Mouse (Mus musculus): Measurements from ENCODE around the gene Pappa2.

Gene Pappa2

DNA sequence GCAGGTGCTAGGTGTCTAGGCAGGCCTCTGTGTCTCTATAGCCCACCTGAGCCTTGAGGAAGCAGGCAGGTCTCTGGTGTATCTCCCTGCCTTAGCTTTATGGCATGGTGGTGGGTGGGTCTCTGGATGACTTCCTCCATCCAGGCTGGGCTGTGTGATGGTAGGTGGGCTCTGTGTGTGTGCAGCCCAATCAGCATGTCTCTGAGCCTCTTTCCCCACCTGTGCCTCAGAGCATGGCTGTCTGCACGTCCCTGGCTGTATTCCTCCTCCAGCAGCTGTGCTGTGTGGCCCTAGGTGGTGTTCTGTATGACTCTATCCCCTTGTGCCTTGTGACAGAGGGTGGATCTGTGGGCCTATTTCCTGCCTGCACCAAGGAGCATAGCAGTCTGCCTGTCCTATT, at the start of gene Pappa2:
Gene Pappa2, minus strand, starts transcription at position 101 of the 400 bp plus-strand sequence.
- DNase-seq (ENCODE audit: low spot score in 2 of 2) = no peak

DNA sequence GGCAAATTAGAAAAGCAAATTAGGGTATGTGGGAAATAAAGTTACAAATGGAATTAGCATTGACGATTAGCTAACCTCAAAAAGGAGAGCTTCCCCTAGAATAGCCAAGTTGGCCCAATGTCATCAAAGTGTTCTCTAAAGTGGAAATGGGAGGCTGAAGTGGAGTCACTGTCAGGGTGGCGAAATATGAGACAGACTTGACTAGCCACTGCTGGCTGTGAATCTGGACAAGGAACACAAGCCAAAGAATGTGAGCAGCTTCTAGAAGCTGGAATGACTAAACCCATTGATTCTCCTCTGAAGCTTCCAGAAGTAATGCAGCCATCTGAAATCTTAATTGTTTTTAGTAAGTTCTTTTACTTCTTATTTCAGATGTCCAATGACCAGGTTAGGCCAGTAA, 48.8 kb upstream of the Pappa2 start:
- no peak for DNase-seq (ENCODE audit: low spot score in 2 of 2)

DNA sequence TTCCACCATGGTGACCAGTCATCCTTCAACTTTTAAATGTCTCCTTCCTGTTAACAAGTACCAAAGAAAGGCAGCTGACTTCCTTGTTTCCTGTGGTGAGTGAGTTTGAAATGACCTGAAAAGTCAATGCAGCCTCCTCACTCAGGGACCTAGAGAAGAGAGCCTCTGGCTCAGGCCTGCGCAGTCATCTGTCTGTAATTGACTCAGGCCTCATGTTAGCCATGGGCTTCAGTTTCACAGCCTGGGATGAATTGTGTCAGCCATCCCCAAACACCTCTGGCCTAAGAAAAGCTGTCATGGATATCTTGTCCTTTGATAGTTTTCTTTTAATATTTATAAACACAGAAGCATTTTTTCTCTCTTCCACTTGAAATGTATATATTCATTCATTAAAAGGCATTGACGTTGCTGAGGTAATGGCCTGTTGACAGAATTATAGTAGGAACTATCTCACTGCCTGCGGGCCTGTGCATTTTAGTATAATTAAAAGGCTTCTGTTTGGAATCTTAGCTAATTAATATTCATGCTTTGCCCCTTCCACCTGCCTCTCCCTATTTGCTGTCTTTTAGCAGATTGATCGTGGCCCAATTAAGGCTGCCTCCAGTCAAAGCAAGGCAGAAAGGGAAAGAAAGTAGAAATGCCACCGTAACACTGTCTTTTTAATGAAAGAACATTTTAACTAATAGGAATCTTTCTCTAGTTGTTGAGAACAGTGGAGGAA, 34.8 kb upstream of the Pappa2 start:
- DNase-seq (ENCODE audit: low spot score in 2 of 2) = no peak

DNA sequence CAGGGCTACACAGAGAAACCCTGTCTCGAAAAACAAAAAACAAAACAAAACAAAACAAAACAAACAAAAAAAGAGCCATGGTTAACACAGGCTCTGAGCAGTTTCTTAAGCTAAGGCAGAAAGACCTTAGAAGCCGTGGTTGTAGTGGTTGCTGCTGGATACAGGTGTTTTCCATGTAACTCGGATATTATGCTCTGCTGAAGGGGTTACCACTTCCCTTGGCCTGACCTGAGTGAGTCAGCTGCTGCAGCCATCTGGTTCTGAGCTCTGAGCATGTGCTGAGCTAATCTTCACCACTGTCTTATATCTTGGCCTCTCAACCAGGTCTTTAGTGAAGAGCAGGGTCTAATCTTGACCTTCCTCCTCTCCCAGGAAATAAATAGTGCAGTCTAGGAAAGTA, 6.8 kb upstream of the Pappa2 start:
- DNase-seq (ENCODE audit: low spot score in 2 of 2) = no peak

DNA sequence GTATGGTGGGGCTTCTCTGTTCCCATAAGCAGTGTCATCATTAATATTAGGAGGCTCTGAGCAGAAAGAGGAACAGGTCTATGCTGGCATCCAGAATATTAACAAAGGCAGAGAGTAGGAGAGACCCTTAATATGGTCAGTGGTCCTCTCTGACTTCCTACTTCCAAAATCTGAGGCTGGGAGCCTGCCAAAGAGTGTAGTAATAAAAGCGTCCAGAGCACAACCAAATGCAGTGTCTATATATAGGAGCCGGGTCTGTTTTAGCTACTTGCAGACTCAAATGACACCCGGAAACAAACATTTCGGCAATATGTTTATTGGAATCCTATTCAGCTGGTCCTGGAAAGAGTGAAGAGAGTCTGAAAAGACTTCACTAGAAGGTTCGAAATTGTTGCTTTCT, 17.9 kb downstream of the Pappa2 start:
- no peak for DNase-seq (ENCODE audit: low spot score in 2 of 2)

DNA sequence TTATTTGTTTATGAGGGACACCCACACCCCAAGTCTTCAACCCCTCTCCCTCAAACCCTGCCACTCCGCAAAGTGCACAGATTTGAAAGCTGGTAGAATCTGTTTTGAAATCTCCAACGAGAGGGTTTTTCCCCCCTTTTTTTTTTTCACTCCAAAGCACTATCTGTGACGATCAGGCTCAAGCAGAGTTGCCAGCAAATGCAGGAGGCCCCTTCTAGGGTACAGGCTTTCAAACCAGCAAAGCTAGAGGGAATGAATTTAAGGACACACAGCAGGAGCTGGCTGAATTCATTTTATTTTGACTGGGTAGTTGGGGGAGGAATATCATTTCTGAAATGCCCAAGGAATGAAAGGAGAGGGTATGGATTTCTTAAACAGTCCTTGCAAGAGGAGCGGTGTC, 19.3 kb downstream of the Pappa2 start:
- no peak for DNase-seq (ENCODE audit: low spot score in 2 of 2)

DNA sequence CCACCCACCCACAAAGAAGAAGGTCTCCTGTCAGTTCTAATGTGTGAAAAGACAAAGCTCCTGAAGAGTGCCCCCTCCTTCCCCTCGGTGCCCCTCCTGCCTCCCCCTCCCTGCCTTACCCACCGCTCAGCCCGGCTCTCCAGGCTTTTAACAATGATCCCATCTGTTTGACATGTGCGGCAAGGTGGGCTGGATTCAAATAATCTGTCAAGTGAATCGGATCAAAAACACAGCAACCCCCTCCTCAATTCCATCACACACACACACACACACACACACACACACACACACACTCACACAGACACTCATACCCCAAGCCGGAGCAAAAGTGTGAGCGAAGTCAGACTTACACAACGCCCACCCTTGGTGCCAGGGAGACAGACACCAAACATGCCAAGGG, 19.7 kb downstream of the Pappa2 start:
- peak in 1 of 2 experiments; percentile 19 for DNase-seq (ENCODE audit: low spot score in 2 of 2)

DNA sequence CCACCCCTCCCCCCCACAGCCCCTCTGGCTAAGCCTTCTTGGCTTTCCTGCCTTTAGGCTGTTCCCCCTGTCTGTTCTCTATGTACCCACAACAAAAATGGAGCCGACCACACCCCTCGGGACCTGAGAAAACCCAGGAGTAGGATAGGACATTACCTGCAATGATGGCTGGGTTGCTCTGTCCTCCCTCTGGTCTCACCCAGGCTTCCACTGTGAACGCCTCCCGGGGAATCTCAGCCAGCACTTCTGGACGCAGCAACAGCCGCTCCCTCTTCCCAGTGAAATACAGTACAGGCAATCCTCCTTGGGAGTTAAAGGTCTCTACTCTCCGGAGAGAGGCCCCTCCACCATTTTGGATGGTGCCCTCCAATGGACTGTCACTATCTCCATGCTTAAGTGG, 23.9 kb downstream of the Pappa2 start:
- no peak for DNase-seq (ENCODE audit: low spot score in 2 of 2)

DNA sequence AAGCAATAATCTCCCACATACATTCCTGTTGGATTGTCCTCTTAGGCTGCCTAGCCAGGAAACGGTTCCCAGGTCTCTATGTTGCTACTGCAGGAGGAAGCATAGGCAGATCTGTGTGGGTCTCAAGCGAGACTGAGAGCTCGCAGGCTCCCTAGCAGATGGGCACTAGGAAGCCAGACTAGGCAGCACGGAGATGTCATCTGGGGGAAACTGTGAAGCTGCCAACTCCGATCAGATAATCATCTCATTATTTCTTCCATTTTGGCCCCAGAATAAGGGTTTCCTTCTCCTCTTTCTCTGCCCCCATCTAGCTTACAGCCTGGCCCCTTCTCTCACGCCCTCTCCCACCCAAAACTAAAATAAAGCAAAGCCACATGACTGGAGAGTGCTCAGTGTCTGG, 25.5 kb downstream of the Pappa2 start:
- DNase-seq (ENCODE audit: low spot score in 2 of 2) = no peak

DNA sequence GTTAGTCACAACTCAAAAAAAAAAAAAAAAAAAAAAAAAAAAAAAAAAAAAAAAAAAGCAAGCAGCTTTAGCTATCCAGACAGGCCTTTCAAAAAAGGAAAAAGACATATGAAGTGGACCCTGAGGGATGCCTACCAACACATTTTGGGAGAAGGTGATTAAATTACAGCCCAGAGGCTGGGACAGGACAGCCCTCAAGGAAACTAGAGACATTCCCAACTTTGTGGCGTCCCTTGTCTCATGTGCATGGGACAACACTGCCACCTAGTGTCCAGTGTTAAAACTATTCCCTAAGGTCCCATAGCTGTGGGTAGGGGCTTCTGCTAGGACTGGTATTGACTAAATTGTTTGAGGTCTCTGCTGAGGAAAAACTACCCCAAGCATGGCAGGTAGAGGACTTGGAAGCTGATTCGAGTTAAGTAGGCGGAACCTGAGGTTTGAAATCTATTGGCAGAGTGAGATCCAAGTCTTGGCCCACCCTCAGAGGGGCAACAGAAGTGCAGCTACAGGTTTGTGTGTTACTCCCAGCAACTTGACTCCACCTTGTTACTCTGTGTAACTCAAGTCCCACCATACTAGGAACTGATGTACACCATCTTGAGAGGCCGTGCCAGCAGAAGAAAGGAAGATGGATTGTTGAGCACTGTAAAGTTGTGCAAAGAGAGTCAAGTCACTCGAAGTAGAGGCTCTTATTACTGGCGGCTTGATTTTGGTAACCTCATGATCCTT, 26.6 kb downstream of the Pappa2 start:
- peak; percentile 27 to 61 for DNase-seq (ENCODE audit: low spot score in 2 of 2)

DNA sequence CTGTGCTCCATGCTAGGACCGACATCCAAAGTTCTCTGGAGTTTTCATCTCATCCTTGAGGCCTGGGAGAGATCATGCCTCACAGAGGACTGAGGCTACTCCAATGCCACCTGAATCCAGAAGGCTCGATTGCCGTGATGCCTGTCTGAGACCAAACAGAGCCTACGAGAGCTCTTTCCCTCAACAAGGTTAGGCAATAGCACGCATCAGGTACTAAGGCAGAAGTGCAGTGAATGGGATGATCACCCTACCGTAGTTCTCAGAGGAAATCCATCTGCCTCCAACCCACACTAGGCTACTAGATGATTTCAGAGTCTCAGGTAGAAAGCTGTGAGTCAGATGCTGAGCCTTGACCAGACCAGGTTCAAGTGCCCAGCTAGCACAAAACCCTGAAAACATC, 31.2 kb downstream of the Pappa2 start:
- DNase-seq (ENCODE audit: low spot score in 2 of 2) = no peak

DNA sequence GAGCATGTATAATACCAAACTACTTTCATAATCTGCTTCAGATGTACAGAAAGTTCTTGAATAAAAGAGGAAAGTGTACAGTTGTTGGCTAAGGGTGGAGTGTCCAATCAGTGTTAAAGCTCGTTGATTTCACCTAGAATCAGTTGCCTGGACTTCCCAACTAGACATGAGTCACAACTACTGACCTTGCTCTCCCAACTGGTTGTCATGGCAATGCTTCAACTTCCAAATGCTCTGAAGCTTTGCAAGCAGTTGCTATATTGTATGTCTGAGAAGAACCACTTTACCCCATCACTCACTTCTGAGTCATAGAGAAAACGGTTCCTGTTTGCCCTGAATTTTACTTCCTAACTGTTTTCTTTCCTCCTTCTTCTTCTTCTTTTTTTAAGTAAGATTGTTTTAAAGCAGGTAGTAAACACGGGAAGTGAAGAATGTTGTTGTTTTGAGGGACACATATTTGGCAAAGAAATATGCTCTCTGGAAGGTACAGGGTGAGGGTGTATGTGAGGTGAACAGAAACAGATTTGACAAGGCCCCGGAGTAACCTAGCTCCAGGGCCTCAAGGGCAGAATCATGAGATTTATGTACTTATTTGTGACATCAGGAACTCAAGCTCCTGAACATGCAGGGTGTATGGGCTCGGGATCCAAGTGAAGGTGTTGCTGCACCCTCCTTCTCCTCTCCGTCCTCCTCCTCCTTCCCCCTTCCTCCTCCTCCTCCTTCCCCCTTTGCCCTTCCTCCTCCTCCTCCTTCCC, 32.1 kb downstream of the Pappa2 start:
- DNase-seq (ENCODE audit: low spot score in 2 of 2) = no peak

DNA sequence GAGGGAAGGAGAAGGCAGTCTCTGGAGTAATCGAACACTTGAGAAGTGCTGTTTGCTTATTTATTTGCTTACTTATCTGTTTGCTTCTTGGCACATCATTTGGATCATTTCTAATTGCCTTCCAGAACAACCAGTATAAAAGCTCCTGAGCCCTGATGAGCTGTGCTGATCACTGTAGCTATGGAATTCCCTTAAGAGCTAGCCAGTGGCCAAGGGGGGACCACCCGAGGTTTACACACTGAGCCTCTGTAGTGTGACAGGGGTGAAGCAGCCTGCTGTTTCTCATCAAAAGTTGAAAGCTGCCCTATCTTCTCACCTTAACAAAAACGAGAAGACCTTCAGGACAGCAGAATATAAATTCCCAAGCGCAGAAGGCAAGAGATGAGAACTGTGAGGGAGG, 35.4 kb downstream of the Pappa2 start:
- no peak for DNase-seq (ENCODE audit: low spot score in 2 of 2)

DNA sequence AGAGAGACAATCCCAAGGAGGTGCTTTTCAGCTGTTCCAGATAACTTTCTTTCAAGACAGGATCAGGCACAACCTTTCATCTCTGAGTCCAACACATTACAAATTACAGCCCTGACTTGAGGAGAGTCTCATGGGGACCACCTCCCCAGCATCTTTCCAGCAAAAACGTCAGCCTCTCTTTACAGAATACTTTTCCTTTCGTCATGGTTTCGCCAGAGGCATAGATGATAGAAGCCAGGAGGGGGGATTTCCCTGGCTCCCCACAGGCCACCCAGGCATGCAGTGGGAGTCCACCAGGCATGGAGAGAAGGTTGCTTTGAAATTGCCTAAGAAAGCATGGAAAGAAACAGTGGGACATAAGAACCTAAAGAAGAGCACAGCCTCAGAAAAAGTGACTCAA, 37.4 kb downstream of the Pappa2 start:
- no peak for DNase-seq (ENCODE audit: low spot score in 2 of 2)

DNA sequence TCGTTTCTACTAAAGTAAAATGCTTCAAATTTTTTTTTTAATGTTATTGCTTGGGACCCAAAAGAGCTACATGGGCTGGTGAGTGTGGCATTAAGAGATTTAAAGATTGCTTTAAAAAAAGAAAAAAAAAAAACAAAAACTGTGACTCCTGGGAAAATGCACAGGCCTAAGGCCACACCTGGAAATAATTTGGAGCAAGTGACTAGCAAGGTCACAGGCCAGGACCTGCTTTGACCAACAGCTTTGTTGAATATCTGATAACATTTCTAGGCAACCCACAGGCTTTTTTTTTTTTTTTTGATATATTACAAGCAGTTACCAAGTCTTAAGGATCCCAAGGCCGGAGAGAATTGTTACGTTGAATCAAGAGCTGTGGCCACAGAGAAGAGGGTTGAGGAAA, 39.3 kb downstream of the Pappa2 start:
- DNase-seq (ENCODE audit: low spot score in 2 of 2) = no peak

DNA sequence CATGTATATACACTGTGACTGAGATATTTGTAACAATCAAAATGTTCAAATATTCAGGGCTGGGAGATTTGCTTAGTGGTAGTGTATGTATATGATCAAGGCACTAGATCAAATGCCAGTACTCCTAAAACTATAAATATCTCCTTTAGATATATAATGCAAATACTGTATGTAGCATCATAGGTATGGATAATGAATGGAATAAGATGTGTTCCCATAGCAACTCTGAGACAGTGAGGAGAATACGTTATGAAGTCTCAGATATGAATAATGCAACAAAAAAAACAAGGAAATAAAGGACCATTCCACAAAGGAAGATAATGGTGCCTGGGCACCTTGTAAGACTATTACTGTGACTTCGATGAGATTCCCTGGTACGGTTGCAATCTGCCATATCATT, 45.8 kb downstream of the Pappa2 start:
- DNase-seq (ENCODE audit: low spot score in 2 of 2) = no peak

DNA sequence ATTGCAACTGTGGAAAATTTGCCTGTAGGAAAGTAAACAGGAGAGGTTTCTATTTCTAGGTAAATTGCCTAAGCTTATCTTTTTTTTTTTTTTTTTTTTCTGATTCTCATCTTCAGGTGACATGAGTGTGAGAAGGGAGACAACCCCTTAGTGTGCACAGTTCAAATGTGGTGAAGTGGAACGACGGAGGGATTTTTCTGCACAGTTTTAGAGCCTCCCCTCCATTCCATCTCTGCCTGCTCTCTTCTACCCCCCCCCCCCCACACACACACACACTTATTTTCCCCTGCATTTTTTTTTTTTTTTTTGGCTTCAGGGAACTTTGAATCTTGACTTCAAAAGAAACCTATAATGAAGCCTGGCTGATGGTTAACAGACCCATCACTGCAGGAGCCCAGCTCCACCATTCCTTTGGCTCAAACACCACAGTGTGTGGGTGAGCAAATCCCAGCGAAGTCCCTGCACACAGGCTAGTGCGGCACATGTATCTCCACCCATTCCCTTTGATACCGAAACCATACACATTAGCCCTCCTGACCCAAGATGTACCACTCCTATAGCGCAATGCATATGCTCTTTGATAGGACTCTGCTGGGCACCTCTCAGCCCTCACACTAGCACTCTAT, 49.0 kb downstream of the Pappa2 start:
- no peak for DNase-seq (ENCODE audit: low spot score in 2 of 2)

DNA sequence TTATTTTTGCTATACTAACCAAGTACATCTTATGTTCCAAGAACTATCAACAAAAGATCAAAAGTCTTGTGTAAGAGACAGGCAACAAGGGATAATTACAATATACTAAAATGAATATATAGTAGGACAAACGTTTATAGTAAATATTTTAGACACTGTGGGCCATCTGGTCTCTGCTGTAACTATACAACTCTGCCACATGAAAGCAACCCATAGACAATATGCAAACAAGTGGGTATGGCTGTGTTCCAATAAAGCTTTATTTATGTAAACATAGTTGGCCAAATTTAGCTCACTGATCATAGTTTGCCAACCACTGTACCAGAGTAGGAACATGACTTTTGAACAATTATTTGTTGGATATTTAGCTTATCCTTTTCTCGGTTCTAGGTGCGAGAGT, 50.9 kb downstream of the Pappa2 start:
- no peak for DNase-seq (ENCODE audit: low spot score in 2 of 2)

DNA sequence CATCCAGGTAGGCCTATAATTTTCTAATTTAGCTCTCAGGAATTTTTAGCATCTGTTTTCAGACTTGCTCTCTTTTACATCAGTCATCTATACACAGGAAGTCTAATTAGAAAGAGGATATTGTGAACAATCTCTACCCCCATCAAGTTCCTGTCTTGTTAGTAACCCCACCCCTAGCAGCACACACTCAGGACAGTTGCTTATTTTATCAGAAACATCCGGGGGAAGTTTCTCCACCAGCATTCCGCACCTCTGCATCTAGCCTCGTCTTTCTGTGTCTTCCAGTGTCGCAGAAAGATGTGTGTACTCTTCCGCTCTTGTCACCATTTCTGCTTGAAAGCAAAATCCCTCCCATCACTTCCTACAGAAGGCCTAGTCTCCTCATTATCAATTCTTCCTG, 59.8 kb downstream of the Pappa2 start:
- DNase-seq (ENCODE audit: low spot score in 2 of 2) = no peak

DNA sequence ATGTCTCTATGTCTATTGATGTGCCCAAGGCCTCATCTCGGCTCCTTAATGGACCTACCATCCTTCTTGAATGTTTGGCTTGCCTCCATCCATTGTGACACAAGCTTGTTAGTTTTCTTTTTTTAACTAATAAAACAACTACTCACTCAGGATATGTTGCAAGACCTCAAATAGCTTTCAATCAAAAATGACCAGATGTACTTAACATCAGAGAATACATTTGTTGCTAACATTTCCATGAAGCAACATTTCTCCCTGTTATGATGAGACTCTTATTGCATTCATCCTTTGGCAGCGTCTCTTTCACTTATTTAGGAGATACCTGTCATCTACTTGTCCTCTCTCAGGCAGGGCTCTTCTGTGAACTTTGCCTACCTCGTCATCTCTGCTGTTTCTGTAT, 61.4 kb downstream of the Pappa2 start:
- DNase-seq (ENCODE audit: low spot score in 2 of 2) = no peak

DNA sequence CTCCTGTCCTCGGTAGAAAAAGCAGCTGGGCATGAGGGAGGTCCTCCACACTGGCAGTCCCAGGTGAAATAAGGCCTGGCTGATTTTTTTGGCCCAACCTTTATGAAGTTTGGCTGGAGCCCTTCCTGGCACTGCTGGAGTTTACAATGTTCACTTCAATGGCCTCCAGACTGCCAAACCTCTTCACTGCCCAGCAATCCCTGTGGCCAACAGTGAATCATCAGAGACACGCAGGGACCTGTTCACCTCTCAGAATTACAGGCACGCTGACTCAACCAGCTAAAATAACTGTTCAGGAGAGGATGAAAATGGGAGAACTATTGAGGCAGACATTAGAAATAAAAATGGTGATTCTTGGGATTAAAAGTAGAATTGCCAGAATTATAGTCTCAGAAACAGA, 63.2 kb downstream of the Pappa2 start:
- no peak for DNase-seq (ENCODE audit: low spot score in 2 of 2)

DNA sequence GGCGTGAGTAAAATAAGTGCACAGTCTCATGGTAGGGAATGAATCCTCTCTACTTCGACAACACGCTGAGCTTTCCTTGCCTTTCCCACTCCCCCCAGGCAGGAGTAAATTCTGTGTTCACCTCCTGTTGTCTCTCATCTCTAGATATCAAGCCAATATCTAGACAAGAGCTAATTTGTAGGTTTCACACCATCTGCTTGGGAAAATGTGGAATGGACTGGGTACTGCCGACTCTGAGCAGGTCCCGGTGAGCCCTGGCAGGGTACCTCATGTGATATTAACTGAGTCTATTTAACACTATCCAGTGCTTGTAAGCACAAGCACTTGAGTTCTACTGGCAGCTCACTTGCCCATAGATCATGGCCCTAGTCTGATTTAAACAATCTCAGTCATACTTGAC, 64.7 kb downstream of the Pappa2 start:
- no peak for DNase-seq (ENCODE audit: low spot score in 2 of 2)

Measured in frontal cortex, postnatal 10 days (tissue).